Mouse (Mus musculus) liver, embryonic 11.5 days (tissue): ENCODE results near the gene Smim24. TPM values are rescaled to one million over a fixed set of nuclear protein-coding genes. Genes with fewer than 3 reads are reported as not detected.

Source experiments
- ATAC-seq: fragments of 200-750 bp; cut with Nextera tagmentation; replicated peaks from 2 replicates; pipeline ENCODE4 v1.8.0; 2017; ENCODE audit warnings: moderate number of reproducible peaks, mild to moderate bottlenecking, moderate TSS enrichment, moderate library complexity; ENCODE audit not compliant: low FRiP score
- DNase-seq: peaks from one replicate; pipeline ENCODE4 v3.0.0-alpha.2; 2017; ENCODE audit warnings: low spot score
- H3K27ac ChIP-seq: fragments of 300-500 bp; sonication (generic); 2 replicates; pipeline ENCODE4 v1.5.1; 2014; ENCODE audit warnings: mild to moderate bottlenecking, low read depth, low read length, control low read depth
- H3K27me3 ChIP-seq: fragments of 300-500 bp; sonication (generic); replicated peaks from 2 replicates; pipeline ENCODE4 v1.6.1; 2014; ENCODE audit warnings: low read length, mixed read lengths; ENCODE audit not compliant: control insufficient read depth, insufficient read depth
- H3K36me3 ChIP-seq: fragments of 300-500 bp; sonication (generic); 2 replicates; pipeline ENCODE4 v1.6.1; 2014; ENCODE audit warnings: mild to moderate bottlenecking, low read length, moderate library complexity, mixed read lengths; ENCODE audit not compliant: control insufficient read depth, insufficient read depth
- H3K4me1 ChIP-seq: fragments of 300-500 bp; sonication (generic); replicated peaks from 2 replicates; pipeline ENCODE4 v1.6.1; 2014; ENCODE audit warnings: low read length, mixed read lengths; ENCODE audit not compliant: control insufficient read depth, insufficient read depth
- H3K4me2 ChIP-seq: fragments of 300-500 bp; sonication (generic); 2 replicates; pipeline ENCODE4 v1.6.1; 2014; ENCODE audit warnings: mild to moderate bottlenecking, control low read depth, moderate library complexity
- H3K4me3 ChIP-seq: fragments of 300-500 bp; sonication (generic); 2 replicates; pipeline ENCODE4 v1.5.1; 2014; ENCODE audit warnings: low read depth, low read length, control low read depth
- H3K9ac ChIP-seq: fragments of 300-500 bp; sonication (generic); 2 replicates; pipeline ENCODE4 v1.6.1; 2014; ENCODE audit warnings: low read depth, low read length, control low read depth
- H3K9me3 ChIP-seq: fragments of 300-500 bp; sonication (generic); 2 replicates; pipeline ENCODE4 v1.6.1; 2016; ENCODE audit warnings: low read length, inconsistent platforms, mixed read lengths; ENCODE audit not compliant: control insufficient read depth
- WGBS: fragments of 180-500 bp; shearing (Covaris S2); extraction: QIAGEN DNeasy Blood & Tissue Kit; methylation state at CpG from one replicate; pipeline ENCODE4 v1.1.7; 2014; 5-methylcytosine and 5-hydroxymethylcytosine counted together
- polyA plus RNA-seq: library from polyadenylated mRNA; unstranded; fragments of >200 nt; fragmentation: Nextera tagmentation; extraction: Ambion mirVana; gene quantifications from 2 replicates; pipeline ENCODE4 v1.2.1, GENCODE M21; 2014

Smim24 gene
- polyA plus RNA-seq, 1 experiment from 2014 or later = 4.5 TPM

DNA sequence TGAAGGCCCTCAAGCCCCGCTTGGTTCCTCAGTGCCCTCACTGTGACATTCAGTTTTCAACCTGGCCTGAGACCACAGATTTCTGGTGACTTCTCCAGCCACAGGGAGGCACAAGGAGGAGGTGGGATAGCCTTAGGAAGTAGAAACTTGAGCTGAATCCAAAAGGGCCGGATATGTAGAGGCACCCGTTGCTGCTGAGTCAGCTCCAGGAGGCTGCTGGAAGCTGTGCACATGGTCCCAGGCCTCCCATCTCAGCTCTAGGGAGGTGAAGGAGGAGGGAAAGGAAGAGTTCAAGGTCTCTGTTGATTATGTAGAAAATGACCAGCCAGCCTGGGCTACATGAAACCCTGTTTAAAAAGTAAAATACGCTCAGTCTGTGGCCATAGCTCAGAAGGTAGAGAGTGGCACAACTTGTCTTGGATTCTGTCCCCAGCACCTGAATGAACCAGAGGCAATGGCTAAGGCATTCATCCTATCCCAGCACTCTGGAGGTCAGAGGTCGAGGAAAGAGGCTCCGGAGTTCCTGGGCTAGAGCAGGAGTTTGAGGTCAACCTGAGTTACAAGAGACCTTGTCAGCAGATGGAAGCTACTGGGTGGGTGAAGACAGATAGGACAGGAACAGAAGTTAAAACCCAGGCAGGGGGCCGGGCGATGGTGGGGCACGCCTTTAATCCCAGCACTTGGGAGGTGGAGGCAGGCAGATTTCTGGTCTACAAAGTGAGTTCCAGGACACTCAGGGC, 37.9 kb upstream of the Smim24 start:
- H3K9ac ChIP-seq = peak overlapping the region; percentile 1; the same call in 1 of the 2 replicates
- 62% methylated on average over 9 of the region's 9 CpGs for WGBS
- H3K27ac ChIP-seq = no peak overlapping the region
- no peaks in the 10 kb centered on the region for H3K9me3 ChIP-seq
- DNase-seq (no peak), ATAC-seq (no peak)
- no peak overlapping the region for H3K4me3 ChIP-seq
- no peak overlapping the region for H3K4me2 ChIP-seq
- H3K36me3 ChIP-seq = 0 out of 2 replicates have a peak, but pooled peaks cover 1% of the 10 kb centered on the region
- H3K4me1 ChIP-seq = peaks cover 69% of the 10 kb centered on the region
- no peaks in the 10 kb centered on the region for H3K27me3 ChIP-seq

DNA sequence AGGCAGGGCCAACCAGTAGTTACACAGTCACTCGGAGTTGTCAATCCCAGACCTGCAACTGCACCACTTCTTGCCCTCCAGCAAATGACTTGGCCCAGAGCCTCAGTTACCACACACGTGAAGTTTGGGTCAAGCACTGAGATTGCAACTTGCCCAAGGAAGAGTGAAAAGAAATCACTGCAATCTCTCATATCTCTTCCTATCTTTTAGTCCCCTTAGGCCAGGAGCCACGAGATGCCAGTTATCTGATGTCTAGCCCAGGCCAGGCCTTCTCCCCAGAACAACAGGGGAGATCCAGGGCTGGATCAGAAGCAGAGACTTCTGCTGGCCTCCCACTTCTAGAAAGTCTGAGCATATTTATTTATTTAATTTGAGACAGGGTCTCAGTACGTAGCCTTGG, 37.3 kb upstream of the Smim24 start:
- H3K9ac ChIP-seq = no peak overlapping the region
- no peaks in the 10 kb centered on the region for H3K9me3 ChIP-seq
- ATAC-seq (no peak), DNase-seq (no peak)
- no peaks in the 10 kb centered on the region for H3K27me3 ChIP-seq
- H3K4me1 ChIP-seq = peaks cover 75% of the 10 kb centered on the region
- H3K27ac ChIP-seq = peak overlapping the region; percentile 16; the same call in 1 of the 2 replicates
- 0 out of 2 replicates have a peak, but pooled peaks cover 4% of the 10 kb centered on the region for H3K36me3 ChIP-seq
- no peak overlapping the region for H3K4me3 ChIP-seq
- H3K4me2 ChIP-seq = no peak overlapping the region
- 69% methylated on average over 4 of the region's 4 CpGs for WGBS

GRCm38 (mm10) chr10:81356352-81356990, 36.4 kb upstream of the Smim24 start:
- peak overlapping the region; percentile 54 for H3K9ac ChIP-seq
- no peaks in the 10 kb centered on the region for H3K27me3 ChIP-seq
- DNase-seq (no peak), ATAC-seq (no peak)
- 36% methylated on average over 12 of the region's 12 CpGs for WGBS
- peak overlapping the region; percentile 99 for H3K4me2 ChIP-seq
- peaks cover 76% of the 10 kb centered on the region for H3K4me1 ChIP-seq
- H3K4me3 ChIP-seq = peak overlapping the region; percentile 94
- no peaks in the 10 kb centered on the region for H3K9me3 ChIP-seq
- H3K27ac ChIP-seq = peak overlapping the region; percentile 66; the same call in 1 of the 2 replicates
- peaks cover 10% of the 10 kb centered on the region; the same call in 1 of the 2 replicates for H3K36me3 ChIP-seq

DNA sequence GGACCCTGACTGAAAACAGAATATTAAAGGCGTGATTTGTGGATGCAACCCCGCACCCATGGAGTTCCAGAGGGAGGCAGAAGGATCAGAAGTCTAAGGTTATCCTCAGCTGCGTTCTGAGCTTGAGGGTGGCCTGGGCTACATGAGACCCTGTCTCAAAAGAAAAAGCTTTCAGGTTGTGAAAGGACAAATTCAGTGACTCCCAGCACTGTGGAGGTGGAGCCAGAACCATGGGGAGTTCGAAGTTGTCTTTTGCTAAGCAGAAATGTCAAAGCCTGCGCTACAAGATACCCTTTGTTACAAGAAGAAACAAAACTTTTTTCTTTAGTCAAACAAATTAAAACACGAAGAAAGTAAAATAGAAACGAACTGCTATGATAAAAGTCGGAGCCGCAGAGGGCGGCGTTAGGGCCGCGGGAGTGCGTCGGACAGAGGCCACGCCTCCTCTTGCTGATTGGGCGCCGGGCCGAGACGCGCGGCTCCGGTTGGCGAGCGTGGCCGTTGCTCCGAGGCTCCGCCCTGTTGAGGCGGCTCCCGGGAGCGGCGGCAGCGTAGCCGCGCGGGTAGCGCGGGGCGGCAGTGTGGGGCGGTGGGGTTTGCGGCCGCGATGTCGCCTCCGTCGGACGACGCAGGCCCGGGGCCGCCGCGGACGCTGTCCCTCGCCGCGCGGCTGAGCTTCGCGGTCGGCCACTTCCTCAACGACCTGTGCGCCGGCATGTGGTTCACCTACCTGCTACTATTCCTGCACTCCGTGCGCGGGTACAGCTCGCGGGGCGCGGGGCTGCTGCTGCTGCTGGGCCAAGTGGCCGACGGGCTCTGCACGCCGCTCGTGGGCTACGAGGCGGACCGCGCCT, 35.6 kb upstream of the Smim24 start, which contains the start of gene Mfsd12:
Gene Mfsd12, plus strand, starts transcription at position 501 of the 854 bp plus-strand sequence.
- Histone ChIP-seq H3K27me3 (no peaks in the 10 kb centered on the region), H3K4me2 (peak within 1 kb of the TSS; percentile 99), H3K4me1 (peaks cover 76% of the 10 kb centered on the region), H3K4me3 (peak within 1 kb of the TSS; percentile 94), H3K36me3 (peaks cover 10% of the 10 kb centered on the region; the same call in 1 of the 2 replicates), H3K27ac (peak within 1 kb of the TSS; percentile 83), H3K9me3 (no peaks in the 10 kb centered on the region), H3K9ac (peak within 1 kb of the TSS; percentile 90)
- peak; percentile 85 for ATAC-seq
- peak; percentile 85 for DNase-seq
- 2% methylated on average over 76 of the region's 79 CpGs for WGBS

DNA sequence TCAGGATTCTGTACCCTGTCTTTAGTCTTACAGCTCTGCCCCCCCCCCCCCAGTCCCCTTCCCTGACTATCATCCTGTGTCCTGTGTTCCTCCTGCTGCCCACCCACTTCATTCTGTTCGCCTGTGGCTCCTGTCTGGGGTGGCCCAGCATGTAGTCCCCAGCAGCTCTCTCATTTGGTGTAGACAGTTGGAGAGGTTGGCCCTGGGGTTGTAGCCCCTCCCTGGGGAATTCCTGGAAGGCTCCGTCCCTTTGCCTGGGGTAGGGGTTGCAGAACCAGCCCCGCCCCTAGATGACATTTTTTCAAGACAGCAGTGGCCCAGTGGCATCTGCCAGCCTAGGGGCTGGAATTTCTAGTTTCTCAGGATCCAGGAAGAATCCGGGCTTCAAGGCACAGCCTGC, 34.6 kb upstream of the Smim24 start:
- peaks cover 13% of the 10 kb centered on the region; the same call in 1 of the 2 replicates for H3K36me3 ChIP-seq
- H3K4me1 ChIP-seq = peaks cover 78% of the 10 kb centered on the region
- H3K27me3 ChIP-seq = no peaks in the 10 kb centered on the region
- H3K4me3 ChIP-seq = peak overlapping the region; percentile 94
- ATAC-seq (no peak), DNase-seq (no peak)
- peak overlapping the region; percentile 99 for H3K4me2 ChIP-seq
- 26% methylated on average over 4 of the region's 4 CpGs for WGBS
- no peaks in the 10 kb centered on the region for H3K9me3 ChIP-seq
- H3K9ac ChIP-seq = peak overlapping the region; percentile 90
- peak overlapping the region; percentile 83 for H3K27ac ChIP-seq

DNA sequence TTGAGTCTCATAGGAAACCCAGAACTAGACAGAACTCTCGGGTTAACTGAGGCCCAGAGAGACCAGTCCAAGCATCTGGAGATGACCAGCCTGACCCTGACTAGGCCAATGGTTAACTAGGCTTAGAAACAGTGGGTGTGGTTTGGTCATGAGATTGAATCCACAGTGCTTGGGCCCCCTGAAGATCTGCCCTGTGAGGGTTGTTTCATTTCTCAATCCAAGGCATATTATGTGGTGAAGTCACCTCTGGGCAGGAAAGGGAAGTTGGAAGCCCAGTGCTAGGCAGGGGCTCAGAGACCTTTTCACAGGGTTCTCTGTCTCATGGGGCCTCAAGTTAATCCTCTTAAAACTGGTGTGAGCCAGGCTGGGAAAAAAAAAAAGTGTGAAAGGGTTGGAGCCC, 34.0 kb upstream of the Smim24 start:
- peaks cover 84% of the 10 kb centered on the region for H3K4me1 ChIP-seq
- ATAC-seq (no peak), DNase-seq (no peak)
- H3K4me3 ChIP-seq = peak overlapping the region; percentile 94
- H3K27me3 ChIP-seq = no peaks in the 10 kb centered on the region
- peak overlapping the region; percentile 90 for H3K9ac ChIP-seq
- peak overlapping the region; percentile 77 for H3K27ac ChIP-seq
- no peaks in the 10 kb centered on the region for H3K9me3 ChIP-seq
- WGBS = 37% methylated on average over 1 of the region's 1 CpGs
- H3K4me2 ChIP-seq = peak overlapping the region; percentile 99
- peaks cover 16% of the 10 kb centered on the region; the same call in 1 of the 2 replicates for H3K36me3 ChIP-seq

DNA sequence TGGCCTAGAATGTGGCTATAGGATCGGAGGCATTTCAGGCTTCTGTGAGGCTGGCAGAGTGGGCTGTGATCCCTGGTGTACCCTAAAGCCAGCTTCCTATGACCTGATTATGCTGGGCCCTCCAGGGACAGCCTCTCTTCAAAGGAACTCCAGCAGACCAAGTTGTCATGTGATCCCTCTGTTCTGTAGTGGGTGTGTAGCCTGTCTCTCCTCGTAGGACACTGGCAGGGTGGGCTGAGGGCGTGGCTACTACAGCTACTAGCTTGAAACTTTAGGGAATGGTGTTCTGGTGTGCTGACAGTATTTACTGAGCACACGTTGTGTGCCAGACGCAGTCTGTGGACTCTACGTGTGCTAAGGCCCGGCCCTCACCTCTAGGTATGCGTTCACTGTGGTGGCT, 32.1 kb upstream of the Smim24 start:
- peaks cover 16% of the 10 kb centered on the region; the same call in 1 of the 2 replicates for H3K36me3 ChIP-seq
- ATAC-seq (no peak), DNase-seq (no peak)
- no peaks in the 10 kb centered on the region for H3K9me3 ChIP-seq
- H3K27me3 ChIP-seq = no peaks in the 10 kb centered on the region
- peak overlapping the region; percentile 47; the same call in 1 of the 2 replicates for H3K27ac ChIP-seq
- peak overlapping the region; percentile 2 for H3K4me2 ChIP-seq
- WGBS = 69% methylated on average over 8 of the region's 8 CpGs
- H3K4me3 ChIP-seq = no peak overlapping the region
- H3K4me1 ChIP-seq = peaks cover 90% of the 10 kb centered on the region
- peak overlapping the region; percentile 0 for H3K9ac ChIP-seq

DNA sequence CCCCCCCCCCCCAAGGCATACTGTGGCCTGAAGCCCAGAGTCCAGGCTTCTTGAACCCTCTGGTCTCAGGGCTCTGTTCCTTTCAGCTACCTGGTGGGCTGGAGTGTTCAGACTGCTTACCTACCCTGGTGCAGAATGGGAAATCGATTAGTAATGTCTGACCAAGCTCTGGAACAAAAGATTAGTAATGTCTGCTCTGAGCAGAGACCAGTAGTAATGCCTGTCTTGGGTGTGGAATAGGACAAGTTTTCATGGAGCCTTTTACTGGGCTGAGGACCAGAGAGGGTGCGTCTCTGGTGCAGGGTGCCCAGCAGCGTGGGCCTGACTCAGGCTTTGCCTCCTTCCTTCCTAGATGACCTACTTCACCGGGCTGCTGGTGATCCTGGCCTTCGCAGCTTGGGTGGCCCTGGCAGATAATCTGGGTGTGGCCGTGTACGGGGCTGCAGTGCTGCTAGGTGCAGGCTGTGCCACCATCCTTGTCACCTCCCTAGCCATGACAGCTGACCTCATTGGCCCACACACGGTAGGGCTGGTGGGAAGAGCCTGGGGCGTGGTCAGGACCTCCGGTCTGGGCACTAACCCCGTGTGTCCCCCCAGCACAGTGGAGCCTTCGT, 30.4 kb upstream of the Smim24 start:
- 49% methylated on average over 12 of the region's 12 CpGs for WGBS
- Histone ChIP-seq H3K36me3 (peaks cover 22% of the 10 kb centered on the region; the same call in 1 of the 2 replicates), H3K4me1 (peaks cover 78% of the 10 kb centered on the region), H3K27ac (peak overlapping the region; percentile 70), H3K4me2 (peak overlapping the region; percentile 61), H3K9ac (peak overlapping the region; percentile 32; the same call in 1 of the 2 replicates), H3K4me3 (peak overlapping the region; percentile 16), H3K27me3 (no peaks in the 10 kb centered on the region), H3K9me3 (no peaks in the 10 kb centered on the region)
- no peak for DNase-seq
- peak; percentile 79 for ATAC-seq
